Mouse (Mus musculus) thymus, adult 18-20 months (tissue): Measurements from ENCODE around the gene Myo7a.

ENCODE experiments used
- DNase-seq, 2 experiments: peaks; one replicate each; pipeline ENCODE4 v3.0.0; 2022; ENCODE audit warnings: mixed read lengths in 2 of 2

Myo7a gene

GRCm38 (mm10) chr7:98142247-98142646 is 22.9 kb upstream of the Myo7a start:
- DNase-seq: no peak

GRCm38 (mm10) chr7:98141206-98141605 is 21.9 kb upstream of the Myo7a start:
- no peak for DNase-seq

GRCm38 (mm10) chr7:98140597-98140996 is 21.3 kb upstream of the Myo7a start:
- no peak for DNase-seq

- DNase-seq: no peak
Measured at GRCm38 (mm10) chr7:98139216-98139615, 19.9 kb upstream of the Myo7a start.

- no peak for DNase-seq
Measured at GRCm38 (mm10) chr7:98137995-98138394, 18.7 kb upstream of the Myo7a start.

GRCm38 (mm10) chr7:98137583-98137982 is 18.3 kb upstream of the Myo7a start:
- no peak for DNase-seq

GRCm38 (mm10) chr7:98131751-98132150 is 12.4 kb upstream of the Myo7a start:
- DNase-seq: no peak

GRCm38 (mm10) chr7:98125473-98125872 is 6.1 kb upstream of the Myo7a start:
- DNase-seq: no peak

- DNase-seq: no peak
Measured at GRCm38 (mm10) chr7:98124701-98125100, 5.4 kb upstream of the Myo7a start.

GRCm38 (mm10) chr7:98121673-98122072 is 2.3 kb upstream of the Myo7a start:
- DNase-seq: no peak

- no peak for DNase-seq
Measured at GRCm38 (mm10) chr7:98121241-98121640, 1.9 kb upstream of the Myo7a start.

GRCm38 (mm10) chr7:98120325-98120724 is 1.0 kb upstream of the Myo7a start:
- peak; percentile 32 to 55 for DNase-seq

- no peak for DNase-seq
Measured at GRCm38 (mm10) chr7:98119961-98120232, 573 bp upstream of the Myo7a start.

- no peak for DNase-seq
Measured at GRCm38 (mm10) chr7:98117012-98117660, 2.2 kb downstream of the Myo7a start.

- no peak for DNase-seq
Measured at GRCm38 (mm10) chr7:98114656-98115055, 4.7 kb downstream of the Myo7a start.

- no peak for DNase-seq
Measured at GRCm38 (mm10) chr7:98111233-98111632, 8.1 kb downstream of the Myo7a start.

GRCm38 (mm10) chr7:98109771-98110170 is 9.6 kb downstream of the Myo7a start:
- no peak for DNase-seq

- no peak for DNase-seq
Measured at GRCm38 (mm10) chr7:98108636-98109430, 10.5 kb downstream of the Myo7a start.

- no peak for DNase-seq
Measured at GRCm38 (mm10) chr7:98106272-98106671, 13.1 kb downstream of the Myo7a start.

- no peak for DNase-seq
Measured at GRCm38 (mm10) chr7:98104481-98105435, 14.6 kb downstream of the Myo7a start.

- DNase-seq: no peak
Measured at GRCm38 (mm10) chr7:98103942-98104292, 15.4 kb downstream of the Myo7a start.

- peak; percentile 30 to 53 for DNase-seq
Measured at GRCm38 (mm10) chr7:98103002-98103941, 16.1 kb downstream of the Myo7a start.
